Mouse (Mus musculus) heart, embryonic 14.5 days (tissue): ENCODE measurements around the gene Rpl10l. TPM values are rescaled to one million over a fixed set of nuclear protein-coding genes. Genes with fewer than 3 reads are reported as not detected.

ENCODE experiments used
- ATAC-seq: fragments of 200-750 bp; cut with Nextera tagmentation; 2 replicates; pipeline ENCODE4 v1.8.0; 2017; ENCODE audit warnings: low read depth, moderate TSS enrichment; ENCODE audit not compliant: insufficient number of reproducible peaks, insufficient read depth, low FRiP score
- H3K27ac ChIP-seq, 2 experiments: fragments of 200-500 bp in 1 of 2; fragments of 300-500 bp in 1 of 2; sonication (generic) in 1 of 2; replicated peaks in 1 of 2; 2 replicates each; pipeline ENCODE4 v1.5.1; 2012 to 2014; ENCODE audit warnings: low read depth in 2 of 2, low read length in 2 of 2, control low read depth in 1 of 2, mild to moderate bottlenecking in 1 of 2, mixed read lengths in 1 of 2; ENCODE audit not compliant: control insufficient read depth in 1 of 2, insufficient read depth in 1 of 2
- H3K27me3 ChIP-seq: fragments of 300-500 bp; sonication (generic); 2 replicates; pipeline ENCODE4 v1.6.1; 2014; ENCODE audit warnings: mild to moderate bottlenecking, low read length, control low read depth; ENCODE audit not compliant: control insufficient read depth, insufficient read depth
- H3K36me3 ChIP-seq: fragments of 300-500 bp; sonication (generic); 2 replicates; pipeline ENCODE4 v1.6.1; 2014; ENCODE audit warnings: mild to moderate bottlenecking, control low read depth, low read length, mixed read lengths; ENCODE audit not compliant: control insufficient read depth, insufficient read depth
- H3K4me1 ChIP-seq, 2 experiments: fragments of 200-500 bp in 1 of 2; fragments of 300-500 bp in 1 of 2; sonication (generic) in 1 of 2; 2 replicates each; pipeline ENCODE4 v1.6.1; 2012 to 2014; ENCODE audit warnings: low read length in 2 of 2, control low read depth in 1 of 2, mixed read lengths in 1 of 2; ENCODE audit not compliant: control insufficient read depth in 2 of 2, insufficient read depth in 2 of 2
- H3K4me2 ChIP-seq: fragments of 300-500 bp; sonication (generic); 2 replicates; pipeline ENCODE4 v1.6.1; 2014; ENCODE audit warnings: mild to moderate bottlenecking, low read length
- H3K4me3 ChIP-seq, 2 experiments: fragments of 200-500 bp in 1 of 2; fragments of 300-500 bp in 1 of 2; sonication (generic) in 1 of 2; 2 replicates each; pipeline ENCODE4 v1.5.1; 2012 to 2014; ENCODE audit warnings: low read length in 2 of 2, mild to moderate bottlenecking in 2 of 2, control low read depth in 1 of 2, low read depth in 1 of 2, moderate library complexity in 1 of 2; ENCODE audit not compliant: control insufficient read depth in 1 of 2, insufficient read depth in 1 of 2
- H3K9ac ChIP-seq: fragments of 300-500 bp; sonication (generic); 2 replicates; pipeline ENCODE4 v1.6.1; 2014; ENCODE audit warnings: mild to moderate bottlenecking, low read length
- H3K9me3 ChIP-seq: fragments of 300-500 bp; sonication (generic); 2 replicates; pipeline ENCODE4 v1.6.1; 2016; ENCODE audit warnings: low read length, control low read depth; ENCODE audit not compliant: control insufficient read depth
- WGBS: fragments of 180-500 bp; shearing (Covaris S2); extraction: QIAGEN DNeasy Blood & Tissue Kit; methylation state at CpG from one replicate; pipeline ENCODE4 v1.1.7; 2014; 5-methylcytosine and 5-hydroxymethylcytosine counted together
- polyA plus RNA-seq: library from polyadenylated mRNA; unstranded; fragments of >200 nt; fragmentation: Nextera tagmentation; extraction: Ambion mirVana; gene quantifications from 2 replicates; pipeline ENCODE4 v1.2.1, GENCODE M21; 2014

Gene Rpl10l
- polyA plus RNA-seq: not detected in 2 replicates

- no peak within 1 kb of the TSS for H3K4me2 ChIP-seq
- H3K4me3 ChIP-seq: no peak within 1 kb of the TSS
- H3K9ac ChIP-seq: no peak within 1 kb of the TSS
- no peaks in the 10 kb centered on the region for H3K4me1 ChIP-seq
- no peak for ATAC-seq
- no peaks in the 10 kb centered on the region for H3K9me3 ChIP-seq
- 92% methylated on average over 44 of the region's 44 CpGs for WGBS
- no peak within 1 kb of the TSS for H3K27ac ChIP-seq
- no peaks in the 10 kb centered on the region for H3K36me3 ChIP-seq
- H3K27me3 ChIP-seq: no peaks in the 10 kb centered on the region
Observed at GRCm38 (mm10) chr12:66283991-66284622, at the start of gene Rpl10l. TSS of gene Rpl10l (minus strand) at chr12:66284401.

- H3K9me3 ChIP-seq: no peaks in the 10 kb centered on the region
- ATAC-seq: no peak
- H3K4me2 ChIP-seq: no peak overlapping the region
- no peak overlapping the region for H3K4me3 ChIP-seq
- no peaks in the 10 kb centered on the region for H3K27me3 ChIP-seq
- H3K36me3 ChIP-seq: no peaks in the 10 kb centered on the region
- no peak overlapping the region for H3K9ac ChIP-seq
- no peak overlapping the region for H3K27ac ChIP-seq
- H3K4me1 ChIP-seq: no peaks in the 10 kb centered on the region
- WGBS: 73% methylated on average over 3 of the region's 3 CpGs
Observed at GRCm38 (mm10) chr12:66275890-66276289, 8.3 kb downstream of the Rpl10l start.

- Histone ChIP-seq H3K4me1 (no peaks in the 10 kb centered on the region), H3K9ac (no peak overlapping the region), H3K36me3 (no peaks in the 10 kb centered on the region), H3K27me3 (no peaks in the 10 kb centered on the region), H3K27ac (no peak overlapping the region), H3K9me3 (no peaks in the 10 kb centered on the region), H3K4me2 (no peak overlapping the region), H3K4me3 (no peak overlapping the region)
- 77% methylated on average over 6 of the region's 6 CpGs for WGBS
- ATAC-seq: no peak
Observed at GRCm38 (mm10) chr12:66245461-66246099, 38.6 kb downstream of the Rpl10l start.

- H3K4me3 ChIP-seq: no peak overlapping the region
- ATAC-seq: no peak
- no peaks in the 10 kb centered on the region for H3K4me1 ChIP-seq
- H3K27ac ChIP-seq: no peak overlapping the region
- WGBS: 67% methylated on average over 3 of the region's 3 CpGs
- H3K9me3 ChIP-seq: no peaks in the 10 kb centered on the region
- H3K36me3 ChIP-seq: no peaks in the 10 kb centered on the region
- no peak overlapping the region for H3K9ac ChIP-seq
- H3K27me3 ChIP-seq: no peaks in the 10 kb centered on the region
- no peak overlapping the region for H3K4me2 ChIP-seq
Observed at GRCm38 (mm10) chr12:66234158-66234557, 50.0 kb downstream of the Rpl10l start.
